Mouse (Mus musculus) hindbrain, embryonic 11.5 days (tissue): ENCODE measurements around the gene Pde1b. TPM values are rescaled to one million over a fixed set of nuclear protein-coding genes. Genes with fewer than 3 reads are reported as not detected.
A peak's percentile ranks its signal among the peaks of the same experiment; 100 is the strongest.

Source experiments
- ATAC-seq: fragments of 200-750 bp; cut with Nextera tagmentation; 2 replicates; pipeline ENCODE4 v1.8.0; 2017; ENCODE audit warnings: mild to moderate bottlenecking, moderate TSS enrichment, moderate library complexity; ENCODE audit not compliant: low FRiP score
- DNase-seq: peaks from one replicate; pipeline ENCODE4 v3.0.0-alpha.2; 2015; ENCODE audit warnings: low spot score
- H3K27ac ChIP-seq: fragments of 300-500 bp; sonication (generic); 2 replicates; pipeline ENCODE4 v1.5.1; 2014; ENCODE audit warnings: mild to moderate bottlenecking, low read depth, low read length
- H3K27me3 ChIP-seq: fragments of 300-500 bp; sonication (generic); 2 replicates; pipeline ENCODE4 v1.6.1; 2014; ENCODE audit warnings: mild to moderate bottlenecking, low read length, moderate library complexity, mixed read lengths; ENCODE audit not compliant: control insufficient read depth, insufficient read depth
- H3K36me3 ChIP-seq: fragments of 300-500 bp; sonication (generic); 2 replicates; pipeline ENCODE4 v1.6.1; 2014; ENCODE audit warnings: mild to moderate bottlenecking, low read length, moderate library complexity, mixed read lengths; ENCODE audit not compliant: control insufficient read depth, insufficient read depth
- H3K4me1 ChIP-seq: fragments of 300-500 bp; sonication (generic); replicated peaks from 2 replicates; pipeline ENCODE4 v1.6.1; 2014; ENCODE audit warnings: low read length, mixed read lengths; ENCODE audit not compliant: control insufficient read depth, insufficient read depth
- H3K4me2 ChIP-seq: fragments of 300-500 bp; sonication (generic); replicated peaks from 2 replicates; pipeline ENCODE4 v1.6.1; 2014; ENCODE audit warnings: mild to moderate bottlenecking, low read depth, low read length
- H3K4me3 ChIP-seq: fragments of 300-500 bp; sonication (generic); 2 replicates; pipeline ENCODE4 v1.5.1; 2014; ENCODE audit warnings: low read depth, low read length
- H3K9ac ChIP-seq: fragments of 300-500 bp; sonication (generic); 2 replicates; pipeline ENCODE4 v1.6.1; 2014; ENCODE audit warnings: low read depth, low read length
- H3K9me3 ChIP-seq: fragments of 300-500 bp; sonication (generic); 2 replicates; pipeline ENCODE4 v1.6.1; 2016; ENCODE audit warnings: low read length; ENCODE audit not compliant: control insufficient read depth
- WGBS: fragments of 180-500 bp; shearing (Covaris S2); extraction: QIAGEN DNeasy Blood & Tissue Kit; methylation state at CpG from one replicate; pipeline ENCODE4 v1.1.7; 2014; 5-methylcytosine and 5-hydroxymethylcytosine counted together
- polyA plus RNA-seq: library from polyadenylated mRNA; unstranded; fragments of >200 nt; fragmentation: Nextera tagmentation; extraction: Ambion mirVana; gene quantifications from 2 replicates; pipeline ENCODE4 v1.2.1, GENCODE M21; 2014

Gene Pde1b
- 38.1 and 39.0 TPM in 2 replicates for polyA plus RNA-seq

DNA sequence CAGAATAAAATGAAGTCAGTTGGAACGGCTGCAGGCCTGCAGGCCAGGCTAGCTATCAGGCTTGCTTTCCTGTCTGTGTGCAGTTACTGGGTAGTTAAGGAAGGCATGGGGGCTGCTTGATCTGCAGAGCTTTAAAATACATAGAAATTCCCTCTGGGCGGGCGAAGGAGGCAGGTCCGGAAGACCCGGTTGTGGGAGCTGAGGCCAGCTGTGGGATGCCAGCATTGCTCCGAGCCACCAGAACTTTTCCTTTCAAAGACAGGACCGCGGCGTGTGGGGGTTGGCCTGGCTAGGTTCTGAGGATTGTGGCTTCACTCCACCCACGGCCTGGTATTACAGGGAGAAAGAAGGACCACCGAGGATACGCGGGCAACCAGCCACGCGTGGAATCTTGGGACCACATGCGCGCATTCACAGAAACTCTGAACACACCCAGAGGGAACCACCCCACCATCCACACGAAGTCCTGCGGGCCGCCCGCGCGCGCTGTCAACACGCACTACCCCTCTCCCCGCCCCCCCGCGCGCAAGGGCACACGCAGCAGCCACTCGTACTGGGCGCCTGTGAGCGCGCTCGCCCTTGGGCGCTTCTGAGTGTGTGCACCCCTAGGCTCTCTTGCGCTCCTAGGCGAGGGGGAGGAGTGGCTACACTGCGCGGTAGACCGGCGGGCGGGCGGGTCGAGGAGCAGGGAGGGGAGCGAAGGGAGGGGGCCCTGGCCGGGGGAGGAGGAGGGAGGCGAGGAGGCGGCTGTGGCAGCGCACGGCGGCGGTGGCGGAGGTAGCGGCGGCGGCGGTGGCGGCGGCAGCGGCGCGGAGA, at the start of gene Pde1b:
Gene Pde1b (plus strand): TSS at position 600 of the 816 bp plus-strand sequence.
- Histone ChIP-seq H3K9ac (peak within 1 kb of the TSS; percentile 80), H3K9me3 (no peaks in the 10 kb centered on the region), H3K27me3 (no peaks in the 10 kb centered on the region; the same call in 1 of the 2 replicates), H3K27ac (peak within 1 kb of the TSS; percentile 31), H3K4me3 (peak within 1 kb of the TSS; percentile 56), H3K36me3 (no peaks in the 10 kb centered on the region), H3K4me2 (peak within 1 kb of the TSS; percentile 89), H3K4me1 (no peaks in the 10 kb centered on the region; the same call in 1 of the 2 replicates)
- WGBS, result under 1% methylated on average over 45 of the region's 63 CpGs
- ATAC-seq, result peak; percentile 89
- DNase-seq, result peak; percentile 76

DNA sequence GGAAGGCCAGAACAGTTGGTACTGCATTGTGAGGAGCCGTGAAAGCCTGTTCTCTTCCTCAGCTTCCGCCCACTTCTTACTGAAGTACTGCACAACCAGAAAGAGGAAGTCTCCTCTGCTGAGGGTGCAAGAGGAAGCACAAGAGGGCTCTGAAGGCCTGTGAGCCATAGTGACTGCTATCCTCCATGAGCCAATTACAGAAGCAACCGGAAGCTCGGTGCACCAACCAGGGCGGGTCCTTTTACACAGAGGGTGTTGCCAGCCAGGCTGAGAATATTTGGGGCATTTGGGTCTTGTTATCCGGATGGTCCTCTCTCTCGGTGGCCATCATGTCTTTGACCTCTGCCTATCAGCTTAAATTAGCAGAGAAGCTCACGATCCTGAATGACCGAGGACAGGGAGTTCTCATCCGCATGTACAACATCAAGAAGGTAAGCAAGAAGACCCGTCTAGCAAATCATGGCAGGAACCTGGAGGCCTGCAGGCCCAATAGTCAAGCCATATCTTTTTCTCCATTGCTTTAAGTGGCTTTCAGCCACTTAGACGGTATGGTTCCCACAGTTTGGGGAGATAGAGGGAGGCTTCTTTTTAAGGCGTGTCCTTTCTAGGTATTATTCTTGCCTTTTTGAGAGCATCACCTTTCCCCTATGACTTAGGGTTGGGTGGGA, 49.1 kb upstream of the Pde1b start, which contains the start of gene Nckap1l:
Gene Nckap1l (plus strand): TSS at position 244 of the 668 bp plus-strand sequence.
- no peak within 1 kb of the TSS for H3K27ac ChIP-seq
- no peak within 1 kb of the TSS for H3K4me3 ChIP-seq
- no peak for ATAC-seq
- H3K36me3 ChIP-seq, result no peaks in the 10 kb centered on the region
- H3K27me3 ChIP-seq, result no peaks in the 10 kb centered on the region
- 89% methylated on average over 13 of the region's 13 CpGs for WGBS
- H3K9me3 ChIP-seq, result no peaks in the 10 kb centered on the region
- H3K4me2 ChIP-seq, result no peak within 1 kb of the TSS
- DNase-seq, result no peak
- no peaks in the 10 kb centered on the region for H3K4me1 ChIP-seq
- no peak within 1 kb of the TSS for H3K9ac ChIP-seq

DNA sequence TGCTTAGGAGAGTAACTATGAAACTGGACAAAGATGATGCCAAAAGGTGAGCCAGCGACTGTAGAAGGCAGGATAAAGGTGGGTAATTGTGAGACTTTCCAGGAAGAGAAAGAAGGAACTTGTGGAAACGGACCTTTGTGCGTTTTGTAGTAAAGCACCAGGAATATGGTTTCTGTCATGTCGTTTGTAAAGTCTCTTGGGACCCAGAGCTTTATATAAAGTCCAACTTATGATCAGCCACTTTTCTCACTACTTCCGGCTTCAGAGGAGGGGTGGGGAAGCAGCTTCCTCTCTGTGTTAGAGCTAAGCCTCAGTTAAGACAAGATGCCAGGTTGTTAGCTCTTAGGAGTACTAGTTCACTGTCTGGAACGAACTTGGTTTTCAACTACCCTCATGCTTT, 48.4 kb upstream of the Pde1b start:
- Histone ChIP-seq H3K9ac (no peak overlapping the region), H3K4me3 (no peak overlapping the region), H3K4me2 (no peak overlapping the region), H3K27ac (no peak overlapping the region), H3K27me3 (no peaks in the 10 kb centered on the region), H3K36me3 (no peaks in the 10 kb centered on the region), H3K4me1 (no peaks in the 10 kb centered on the region), H3K9me3 (no peaks in the 10 kb centered on the region)
- DNase-seq, result no peak
- ATAC-seq, result no peak
- WGBS, result 93% methylated on average over 6 of the region's 6 CpGs

DNA sequence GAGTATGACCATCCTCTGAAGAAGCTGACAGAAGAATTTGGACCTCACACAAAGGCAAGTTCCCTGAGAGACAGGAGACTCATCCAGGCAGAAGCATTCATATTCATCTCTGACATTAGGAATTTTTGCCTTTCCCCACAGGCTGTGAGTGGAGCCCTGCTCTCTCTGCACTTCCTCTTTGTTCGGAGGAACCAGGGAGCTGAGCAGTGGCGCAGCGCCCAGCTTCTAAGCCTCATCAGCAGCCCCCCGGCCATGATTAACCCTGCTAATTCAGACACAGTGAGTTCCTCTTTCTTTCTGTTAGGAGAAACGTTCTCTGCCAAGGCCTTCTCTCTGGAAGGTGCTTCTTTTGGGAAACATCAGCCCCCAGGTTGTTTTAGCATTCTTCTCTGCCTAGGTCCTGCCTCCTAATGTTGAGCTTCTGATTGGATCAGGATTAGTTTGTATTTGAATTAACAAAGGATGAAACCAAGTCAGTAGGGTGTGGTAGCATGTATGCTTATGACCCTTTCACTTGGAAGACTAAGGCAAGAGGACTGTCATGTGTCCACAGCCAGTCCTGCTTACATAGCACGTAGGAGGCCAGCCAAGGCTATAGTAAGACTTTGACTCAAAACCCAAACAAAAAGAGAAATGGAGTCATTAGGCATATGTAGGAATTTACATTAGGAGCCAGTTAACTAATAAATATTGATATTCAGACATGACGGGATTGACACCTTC, 40.1 kb upstream of the Pde1b start:
- 79% methylated on average over 7 of the region's 7 CpGs for WGBS
- no peak overlapping the region for H3K4me3 ChIP-seq
- H3K9me3 ChIP-seq, result no peaks in the 10 kb centered on the region
- no peaks in the 10 kb centered on the region for H3K4me1 ChIP-seq
- no peaks in the 10 kb centered on the region for H3K36me3 ChIP-seq
- H3K4me2 ChIP-seq, result no peak overlapping the region
- DNase-seq (no peak), ATAC-seq (no peak)
- H3K27ac ChIP-seq, result no peak overlapping the region
- no peaks in the 10 kb centered on the region for H3K27me3 ChIP-seq
- no peak overlapping the region for H3K9ac ChIP-seq

DNA sequence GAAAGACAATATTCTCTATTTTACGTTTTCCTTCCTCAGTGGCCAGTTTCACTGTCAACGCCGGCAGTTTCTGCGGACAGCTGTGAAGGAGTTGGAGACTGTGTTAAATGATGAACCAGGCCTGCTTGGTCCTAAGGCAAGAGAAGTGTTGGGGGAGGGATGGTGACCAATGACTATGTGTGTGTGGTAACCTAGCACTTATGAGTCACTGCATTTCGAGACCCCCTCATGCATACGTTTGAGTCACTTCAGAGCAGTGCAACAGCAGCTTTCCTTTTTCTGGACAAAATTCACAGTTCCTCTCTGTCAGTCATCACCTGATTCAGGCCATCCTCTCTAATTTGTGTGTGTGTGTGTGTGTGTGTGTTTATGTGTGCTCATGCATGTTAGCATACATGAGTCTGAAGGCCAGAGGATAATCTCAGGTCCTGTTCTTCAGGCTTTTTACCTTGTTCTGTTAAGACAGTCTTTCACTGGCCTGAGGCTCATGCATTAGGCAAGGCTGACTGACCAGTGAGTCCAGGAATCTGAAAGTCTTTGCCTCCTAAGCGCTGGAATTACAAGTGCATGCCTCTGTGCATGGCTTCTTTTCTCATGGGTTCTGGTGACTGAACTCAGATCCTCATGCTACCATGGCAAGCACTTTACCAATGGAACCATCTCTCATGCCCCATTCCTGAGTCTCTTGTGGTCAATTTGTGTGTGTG, 31.2 kb upstream of the Pde1b start:
- ATAC-seq (no peak), DNase-seq (no peak)
- Histone ChIP-seq H3K4me1 (no peaks in the 10 kb centered on the region), H3K4me3 (no peak overlapping the region), H3K36me3 (no peaks in the 10 kb centered on the region), H3K9me3 (no peaks in the 10 kb centered on the region), H3K27ac (no peak overlapping the region), H3K27me3 (no peaks in the 10 kb centered on the region), H3K4me2 (no peak overlapping the region), H3K9ac (no peak overlapping the region)
- 84% methylated on average over 7 of the region's 7 CpGs for WGBS

DNA sequence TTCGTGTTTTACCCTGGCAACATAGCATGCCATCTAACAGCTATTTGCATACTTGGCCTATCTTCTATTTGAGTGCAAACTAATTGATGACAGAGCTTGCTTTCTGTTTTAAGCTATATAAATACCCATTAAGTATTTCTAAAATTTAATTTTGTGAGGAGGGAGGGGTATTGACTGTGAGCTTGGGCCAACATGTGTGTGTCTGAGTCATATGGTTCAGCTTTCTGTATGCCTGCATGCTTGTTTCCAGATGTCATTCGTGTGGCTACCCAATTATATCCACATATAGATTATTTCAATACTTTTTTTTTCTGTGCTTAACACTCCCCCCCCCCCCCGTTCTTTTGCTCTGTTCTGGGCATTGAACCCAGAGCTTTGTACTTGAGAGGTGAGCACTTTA, 30.6 kb upstream of the Pde1b start:
- H3K9me3 ChIP-seq, result no peaks in the 10 kb centered on the region
- no peak overlapping the region for H3K4me2 ChIP-seq
- DNase-seq (no peak), ATAC-seq (no peak)
- H3K9ac ChIP-seq, result no peak overlapping the region
- no peak overlapping the region for H3K4me3 ChIP-seq
- H3K4me1 ChIP-seq, result no peaks in the 10 kb centered on the region
- no peaks in the 10 kb centered on the region for H3K27me3 ChIP-seq
- H3K27ac ChIP-seq, result no peak overlapping the region
- H3K36me3 ChIP-seq, result no peaks in the 10 kb centered on the region
- 74% methylated on average over 3 of the region's 3 CpGs for WGBS

DNA sequence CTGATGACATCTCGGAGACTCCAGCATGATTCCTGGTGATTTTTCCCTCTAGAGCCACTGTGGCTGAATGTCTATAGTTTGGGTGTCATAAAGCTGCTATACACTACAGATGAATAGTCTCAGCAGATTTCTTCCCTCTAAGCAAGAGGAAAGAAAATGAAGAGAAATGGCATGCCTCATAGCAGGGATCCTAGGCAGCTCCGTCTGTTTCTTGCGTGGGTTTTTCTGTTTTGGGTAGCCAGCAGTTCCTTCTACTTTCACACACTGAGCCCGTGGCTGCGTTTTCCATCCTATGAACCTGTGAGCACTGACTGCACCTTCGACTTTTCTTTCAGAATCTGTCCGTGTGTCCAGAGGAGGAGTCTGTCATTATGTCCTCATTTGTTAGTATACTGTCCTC, 29.7 kb upstream of the Pde1b start:
- no peak for ATAC-seq
- Histone ChIP-seq H3K9me3 (no peaks in the 10 kb centered on the region), H3K4me3 (no peak overlapping the region), H3K4me1 (no peaks in the 10 kb centered on the region), H3K27ac (no peak overlapping the region), H3K27me3 (no peaks in the 10 kb centered on the region), H3K4me2 (no peak overlapping the region), H3K36me3 (no peaks in the 10 kb centered on the region), H3K9ac (no peak overlapping the region)
- WGBS, result 88% methylated on average over 7 of the region's 7 CpGs
- DNase-seq, result no peak

DNA sequence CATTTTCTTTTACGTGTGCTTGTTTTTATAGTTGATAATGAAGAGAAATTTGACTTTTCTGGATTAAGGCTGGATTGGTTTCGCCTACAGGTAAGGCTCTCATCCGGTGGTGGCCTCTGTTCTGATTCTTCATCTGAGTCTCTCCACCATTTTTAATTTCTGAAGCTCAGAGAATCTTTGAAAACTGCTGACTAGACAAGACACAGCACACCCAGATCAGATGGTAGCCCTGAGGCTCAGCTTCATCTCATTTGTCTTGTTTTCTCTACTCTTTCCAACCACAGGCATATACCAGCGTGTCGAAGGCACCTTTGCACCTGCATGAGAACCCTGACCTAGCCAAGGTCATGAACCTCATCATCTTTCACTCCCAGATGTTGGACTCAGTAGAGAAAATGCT, 29.1 kb upstream of the Pde1b start:
- DNase-seq (no peak), ATAC-seq (no peak)
- Histone ChIP-seq H3K36me3 (no peaks in the 10 kb centered on the region), H3K4me3 (no peak overlapping the region), H3K9me3 (no peaks in the 10 kb centered on the region), H3K4me1 (no peaks in the 10 kb centered on the region), H3K4me2 (no peak overlapping the region), H3K9ac (no peak overlapping the region), H3K27ac (no peak overlapping the region), H3K27me3 (no peaks in the 10 kb centered on the region)
- WGBS, result 85% methylated on average over 5 of the region's 5 CpGs
